Mouse (Mus musculus) cortical plate, adult 2 months (tissue): ENCODE data around the gene Wdr3. TPM values are rescaled to one million over a fixed set of nuclear protein-coding genes. Genes with fewer than 3 reads are reported as not detected.

ENCODE experiments used
- H3K27ac ChIP-seq: fragments of 200-500 bp; 2 replicates; pipeline ENCODE4 v1.5.1; 2012; ENCODE audit warnings: low read length, control low read depth, inconsistent platforms; ENCODE audit not compliant: insufficient read depth
- H3K4me1 ChIP-seq: fragments of 200-500 bp; 2 replicates; pipeline ENCODE4 v1.6.1; 2011; ENCODE audit warnings: low read length; ENCODE audit not compliant: control insufficient read depth, insufficient read depth
- H3K4me3 ChIP-seq: fragments of 200-500 bp; 2 replicates; pipeline ENCODE4 v1.5.1; 2011; ENCODE audit warnings: mild to moderate bottlenecking, low read length, control low read depth; ENCODE audit not compliant: insufficient read depth
- CTCF ChIP-seq: fragments of 200-500 bp; IDR thresholded peaks from 2 replicates; pipeline ENCODE4 v1.5.1; 2011; ENCODE audit warnings: mild to moderate bottlenecking, control low read depth, low read length; ENCODE audit not compliant: insufficient read depth; ENCODE audit errors: extremely low read depth
- POLR2A ChIP-seq: fragments of 200-500 bp; IDR thresholded peaks from 2 replicates; pipeline ENCODE4 v1.6.1; 2011; ENCODE audit warnings: mild to moderate bottlenecking, low read length, control low read depth; ENCODE audit not compliant: insufficient read depth; ENCODE audit errors: extremely low read depth
- polyA plus RNA-seq: library from polyadenylated mRNA; depleted of rRNA; stranded (reverse); fragments of >200 nt; gene quantifications from 2 replicates; pipeline ENCODE4 v1.2.3, GENCODE M21; 2012; rRNA removed

The Wdr3 gene
- polyA plus RNA-seq = 16.8 and 22.1 TPM in 2 replicates

- H3K27ac ChIP-seq = peak within 1 kb of the TSS; percentile 5; the same call in 1 of the 2 replicates
- peaks cover 6% of the 10 kb centered on the region; the same call in 1 of the 2 replicates for H3K4me1 ChIP-seq
- H3K4me3 ChIP-seq = peak within 1 kb of the TSS; percentile 54
- TF ChIP-seq CTCF (no peak), POLR2A (peak; percentile 99)
Observed at GRCm38 (mm10) chr3:100162315-100163105, at the start of gene Wdr3, which contains the start of gene Gdap2. Wdr3 (minus strand) TSS chr3:100162407. Gdap2 (plus strand) TSS chr3:100162381.

- Histone ChIP-seq H3K4me1 (no peaks in the 10 kb centered on the region), H3K27ac (no peak overlapping the region), H3K4me3 (no peak overlapping the region)
- TF ChIP-seq POLR2A (no peak), CTCF (no peak)
Observed at GRCm38 (mm10) chr3:100206973-100207372, 44.8 kb upstream of the Wdr3 start.

GRCm38 (mm10) chr3:100201554-100201953 lies 39.3 kb upstream of the Wdr3 start:
- no peak overlapping the region for H3K4me3 ChIP-seq
- H3K4me1 ChIP-seq = no peaks in the 10 kb centered on the region
- no peak for TF ChIP-seq POLR2A
- no peak for TF ChIP-seq CTCF
- H3K27ac ChIP-seq = no peak overlapping the region

- Histone ChIP-seq H3K4me3 (no peak overlapping the region), H3K27ac (no peak overlapping the region), H3K4me1 (peaks cover 1% of the 10 kb centered on the region; the same call in 1 of the 2 replicates)
- TF ChIP-seq CTCF = no peak
- TF ChIP-seq POLR2A = no peak
Observed at GRCm38 (mm10) chr3:100194210-100194609, 32.0 kb upstream of the Wdr3 start.

- Histone ChIP-seq H3K4me1 (peaks cover 1% of the 10 kb centered on the region; the same call in 1 of the 2 replicates), H3K4me3 (no peak overlapping the region), H3K27ac (no peak overlapping the region)
- TF ChIP-seq CTCF = no peak
- TF ChIP-seq POLR2A = no peak
Observed at GRCm38 (mm10) chr3:100189861-100190260, 27.7 kb upstream of the Wdr3 start.

- no peak overlapping the region for H3K4me3 ChIP-seq
- TF ChIP-seq POLR2A (no peak), CTCF (peak; percentile 56; the same call in 1 of the 2 replicates)
- H3K27ac ChIP-seq = no peak overlapping the region
- H3K4me1 ChIP-seq = peaks cover 1% of the 10 kb centered on the region; the same call in 1 of the 2 replicates
Observed at GRCm38 (mm10) chr3:100189444-100189843, 27.2 kb upstream of the Wdr3 start.

- H3K4me1 ChIP-seq = no peaks in the 10 kb centered on the region
- H3K27ac ChIP-seq = no peak overlapping the region
- TF ChIP-seq CTCF (no peak), POLR2A (no peak)
- no peak overlapping the region for H3K4me3 ChIP-seq
Observed at GRCm38 (mm10) chr3:100180471-100180870, 18.3 kb upstream of the Wdr3 start.

- Histone ChIP-seq H3K4me1 (no peaks in the 10 kb centered on the region), H3K4me3 (no peak overlapping the region), H3K27ac (no peak overlapping the region)
- TF ChIP-seq CTCF (no peak), POLR2A (no peak)
Observed at GRCm38 (mm10) chr3:100176031-100176430, 13.8 kb upstream of the Wdr3 start.

- no peak overlapping the region for H3K27ac ChIP-seq
- TF ChIP-seq POLR2A (no peak), CTCF (no peak)
- no peak overlapping the region for H3K4me3 ChIP-seq
- peaks cover 6% of the 10 kb centered on the region; the same call in 1 of the 2 replicates for H3K4me1 ChIP-seq
Observed at GRCm38 (mm10) chr3:100164991-100165390, 2.8 kb upstream of the Wdr3 start.

GRCm38 (mm10) chr3:100163556-100163955 lies 1.3 kb upstream of the Wdr3 start:
- Histone ChIP-seq H3K4me1 (peaks cover 6% of the 10 kb centered on the region; the same call in 1 of the 2 replicates), H3K27ac (no peak overlapping the region), H3K4me3 (no peak overlapping the region)
- TF ChIP-seq CTCF (no peak), POLR2A (no peak)
